Mouse (Mus musculus): Measurements from ENCODE around the gene Frmpd4.

DNA sequence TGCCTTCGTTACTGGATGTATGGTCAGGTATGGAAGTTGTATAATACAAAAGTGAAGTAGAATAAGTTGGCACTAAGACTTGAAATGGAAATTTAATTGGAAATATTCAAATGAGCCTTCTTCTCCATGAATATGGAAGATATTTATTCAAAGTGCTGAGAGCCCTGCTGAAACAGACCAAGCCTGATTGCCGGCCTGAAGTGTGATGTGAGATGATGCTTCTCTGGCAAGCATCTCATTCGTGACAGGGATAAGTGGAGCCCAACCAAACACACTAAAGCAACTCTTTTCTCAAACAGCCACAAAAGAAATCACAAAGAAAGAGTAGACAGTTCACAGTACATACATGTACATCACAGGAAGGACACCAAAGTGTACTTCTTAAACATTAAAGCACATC is 559.2 kb downstream of the Frmpd4 start:
- TF ChIP-seq CTCF (IDR thresholded peaks at IDR 0.05; ENCODE audit: extremely low read depth, insufficient read depth, low read length) (no peak), POLR2A (IDR thresholded peaks at IDR 0.05; ENCODE audit: extremely low read depth, insufficient read depth, low read length) (no peak)
